Mouse (Mus musculus): ENCODE results near the gene Fancg.
"Not testable (repeated sequence)": the region's sequence is repeated elsewhere in the genome, so short reads cannot be mapped to it uniquely, and the experiment has no call there.

The Fancg gene

GRCm38 (mm10) chr4:42999451-43000140 is 10.7 kb downstream of the Fancg start:
- peak; percentile 58 to 59 for DNase-seq (ENCODE audit: low spot score in 2 of 2)

GRCm38 (mm10) chr4:42998022-42998421 is 12.3 kb downstream of the Fancg start:
- no peak for DNase-seq (ENCODE audit: low spot score in 2 of 2)

- no peak for DNase-seq (ENCODE audit: low spot score in 2 of 2)
Measured at GRCm38 (mm10) chr4:42988296-42988695, 22.0 kb downstream of the Fancg start.

GRCm38 (mm10) chr4:42980467-42980866 is 29.8 kb downstream of the Fancg start:
- not testable (repeated sequence) for DNase-seq (ENCODE audit: low spot score in 2 of 2)

GRCm38 (mm10) chr4:42978062-42978461 is 32.2 kb downstream of the Fancg start:
- DNase-seq (ENCODE audit: low spot score in 2 of 2) = no peak

- no peak for DNase-seq (ENCODE audit: low spot score in 2 of 2)
Measured at GRCm38 (mm10) chr4:42973868-42974267, 36.4 kb downstream of the Fancg start.

GRCm38 (mm10) chr4:42972952-42973351 is 37.4 kb downstream of the Fancg start:
- DNase-seq (ENCODE audit: low spot score in 2 of 2) = no peak

GRCm38 (mm10) chr4:42969304-42969703 is 41.0 kb downstream of the Fancg start, which contains the start of gene 1700022I11Rik:
TSS of gene 1700022I11Rik (plus strand) at chr4:42969604.
- DNase-seq (ENCODE audit: low spot score in 2 of 2) = no peak

- no peak for DNase-seq (ENCODE audit: low spot score in 2 of 2)
Measured at GRCm38 (mm10) chr4:42965039-42965719, 45.1 kb downstream of the Fancg start.

GRCm38 (mm10) chr4:42963480-42963879 is 46.8 kb downstream of the Fancg start:
- DNase-seq (ENCODE audit: low spot score in 2 of 2) = no peak

- DNase-seq (ENCODE audit: low spot score in 2 of 2) = peak in 1 of 2 experiments; percentile 67
Measured at GRCm38 (mm10) chr4:42961592-42961991, 48.7 kb downstream of the Fancg start.

- no peak for DNase-seq (ENCODE audit: low spot score in 2 of 2)
Measured at GRCm38 (mm10) chr4:42959382-42959781, 50.9 kb downstream of the Fancg start.

- DNase-seq (ENCODE audit: low spot score in 2 of 2) = no peak
Measured at GRCm38 (mm10) chr4:42958942-42959341, 51.4 kb downstream of the Fancg start.

- DNase-seq (ENCODE audit: low spot score in 2 of 2) = no peak
Measured at GRCm38 (mm10) chr4:42957979-42958378, 52.3 kb downstream of the Fancg start.

GRCm38 (mm10) chr4:42957306-42957705 is 53.0 kb downstream of the Fancg start:
- DNase-seq (ENCODE audit: low spot score in 2 of 2) = no peak

GRCm38 (mm10) chr4:42956581-42956980 is 53.7 kb downstream of the Fancg start:
- DNase-seq (ENCODE audit: low spot score in 2 of 2) = no peak

GRCm38 (mm10) chr4:42955200-42955599 is 55.1 kb downstream of the Fancg start:
- DNase-seq (ENCODE audit: low spot score in 2 of 2) = no peak

- peak; percentile 66 to 79 for DNase-seq (ENCODE audit: low spot score in 2 of 2)
Measured at GRCm38 (mm10) chr4:42954297-42954696, 56.0 kb downstream of the Fancg start.

GRCm38 (mm10) chr4:42953435-42954094 is 56.7 kb downstream of the Fancg start:
- peak in 1 of 2 experiments; percentile 54 for DNase-seq (ENCODE audit: low spot score in 2 of 2)

GRCm38 (mm10) chr4:42952563-42952962 is 57.7 kb downstream of the Fancg start:
- no peak for DNase-seq (ENCODE audit: low spot score in 2 of 2)

Measured in right cerebral cortex, postnatal 36 days (tissue).